Mouse (Mus musculus) brown adipose tissue, adult 24 weeks (tissue): Measurements from ENCODE around the gene Ahdc1. TPM values are rescaled to one million over a fixed set of nuclear protein-coding genes. Genes with fewer than 3 reads are reported as not detected.
A peak's percentile ranks its signal among the peaks of the same experiment; 100 is the strongest.

Source experiments
- H3K27ac ChIP-seq: fragments of 200-500 bp; replicated peaks from 2 replicates; pipeline ENCODE4 v1.5.1; 2012; ENCODE audit warnings: low read depth, mild to moderate bottlenecking, low read length
- H3K4me1 ChIP-seq: fragments of 200-500 bp; 2 replicates; pipeline ENCODE4 v1.6.1; 2012; ENCODE audit warnings: low read length, mixed read lengths; ENCODE audit not compliant: control insufficient read depth, insufficient read depth, insufficient read length
- H3K4me3 ChIP-seq: fragments of 200-500 bp; 2 replicates; pipeline ENCODE4 v1.5.1; 2012; ENCODE audit warnings: low read depth, mild to moderate bottlenecking, low read length, moderate library complexity; ENCODE audit not compliant: insufficient read depth
- polyA plus RNA-seq: library from polyadenylated mRNA; stranded (reverse); fragments of >200 nt; gene quantifications from 2 replicates; pipeline ENCODE4 v1.2.4, GENCODE M21; 2012; ENCODE audit not compliant: missing spikeins, insufficient read depth, insufficient read length

Ahdc1 gene
- polyA plus RNA-seq, 1 experiment, result 26.1 TPM

- Histone ChIP-seq H3K4me1 (peaks cover 35% of the 10 kb centered on the region), H3K4me3 (no peak overlapping the region)
Measured at GRCm38 (mm10) chr4:133037293-133037692, 26.2 kb downstream of the Ahdc1 start.

GRCm38 (mm10) chr4:133037798-133038197 lies 26.7 kb downstream of the Ahdc1 start:
- H3K4me1 ChIP-seq, result peaks cover 40% of the 10 kb centered on the region
- H3K27ac ChIP-seq, result no peak overlapping the region
- peak overlapping the region; percentile 65 for H3K4me3 ChIP-seq

More at GRCm38 (mm10) chr4:133037293-133037692, 26.2 kb downstream of the Ahdc1 start:
- H3K27ac ChIP-seq, result no peak overlapping the region

- H3K27ac ChIP-seq, result peak overlapping the region; percentile 52
- peak overlapping the region; percentile 65 for H3K4me3 ChIP-seq
- peaks cover 46% of the 10 kb centered on the region for H3K4me1 ChIP-seq
Measured at GRCm38 (mm10) chr4:133038521-133039115, 27.6 kb downstream of the Ahdc1 start.

GRCm38 (mm10) chr4:133039116-133039819 lies 28.2 kb downstream of the Ahdc1 start:
- Histone ChIP-seq H3K4me3 (peak overlapping the region; percentile 65), H3K4me1 (peaks cover 51% of the 10 kb centered on the region), H3K27ac (peak overlapping the region; percentile 52)

GRCm38 (mm10) chr4:133039832-133040231 lies 28.8 kb downstream of the Ahdc1 start:
- peak overlapping the region; percentile 65 for H3K4me3 ChIP-seq
- 0 out of 2 replicates have a peak overlapping the region, but pooled peaks have one; percentile 15 for H3K27ac ChIP-seq
- H3K4me1 ChIP-seq, result peaks cover 52% of the 10 kb centered on the region

- 0 out of 2 replicates have a peak overlapping the region, but pooled peaks have one; percentile 15 for H3K27ac ChIP-seq
- peak overlapping the region; percentile 65; the same call in 1 of the 2 replicates for H3K4me3 ChIP-seq
- peaks cover 52% of the 10 kb centered on the region for H3K4me1 ChIP-seq
Measured at GRCm38 (mm10) chr4:133040241-133040904, 29.3 kb downstream of the Ahdc1 start.

GRCm38 (mm10) chr4:133042244-133042643 lies 31.2 kb downstream of the Ahdc1 start:
- peak overlapping the region; percentile 29 for H3K27ac ChIP-seq
- peaks cover 67% of the 10 kb centered on the region for H3K4me1 ChIP-seq
- H3K4me3 ChIP-seq, result no peak overlapping the region

- H3K4me3 ChIP-seq, result 0 out of 2 replicates have a peak overlapping the region, but pooled peaks have one; percentile 2
- H3K27ac ChIP-seq, result peak overlapping the region; percentile 41
- H3K4me1 ChIP-seq, result peaks cover 63% of the 10 kb centered on the region
Measured at GRCm38 (mm10) chr4:133042651-133043635, 31.9 kb downstream of the Ahdc1 start.

GRCm38 (mm10) chr4:133043798-133044646 lies 33.0 kb downstream of the Ahdc1 start:
- Histone ChIP-seq H3K27ac (peak overlapping the region; percentile 48), H3K4me3 (no peak overlapping the region), H3K4me1 (peaks cover 62% of the 10 kb centered on the region)

- peaks cover 62% of the 10 kb centered on the region for H3K4me1 ChIP-seq
- peak overlapping the region; percentile 48 for H3K27ac ChIP-seq
- no peak overlapping the region for H3K4me3 ChIP-seq
Measured at GRCm38 (mm10) chr4:133044647-133045094, 33.6 kb downstream of the Ahdc1 start.

GRCm38 (mm10) chr4:133045771-133046474 lies 34.9 kb downstream of the Ahdc1 start:
- peaks cover 62% of the 10 kb centered on the region for H3K4me1 ChIP-seq
- H3K27ac ChIP-seq, result peak overlapping the region; percentile 48
- H3K4me3 ChIP-seq, result no peak overlapping the region

- Histone ChIP-seq H3K27ac (peak overlapping the region; percentile 40; the same call in 1 of the 2 replicates), H3K4me1 (peaks cover 66% of the 10 kb centered on the region), H3K4me3 (no peak overlapping the region)
Measured at GRCm38 (mm10) chr4:133046691-133047352, 35.8 kb downstream of the Ahdc1 start.
